1 mouse cellular context compared by ENCODE assay signal in genomic region chr3:95426476-95426875, GRCm38 (mm10). TPM values are rescaled to one million over a fixed set of nuclear protein-coding genes. Genes with fewer than 3 reads are reported as not detected.
"Had no signal": no experiment of that assay in that cellular context is flagged by ENCODE, and none has a peak within 500 bp of the region (broad histone marks: within the 10 kb centered on the region; RNA-seq: fewer than 3 reads in every experiment).

No protein-coding gene starts in this region.

RNA-seq across cellular contexts. Expression of gene 4930558C23Rik, which starts 23.8 kb away (rescaled TPM):
- total RNA-seq: neutrophil, adult 5-6 weeks had no signal
